Mouse (Mus musculus) embryonic fibroblast, embryonic 13.5 days (primary cell): ENCODE data around the gene Impg1. TPM values are rescaled to one million over a fixed set of nuclear protein-coding genes. Genes with fewer than 3 reads are reported as not detected.

Experiments
- H3K27ac ChIP-seq: 2 replicates; pipeline ENCODE4 v1.5.1; 2012; ENCODE audit warnings: low read length, control low read depth, inconsistent platforms; ENCODE audit not compliant: insufficient read depth
- H3K4me1 ChIP-seq: 2 replicates; pipeline ENCODE4 v1.6.1; 2011; ENCODE audit warnings: low read length; ENCODE audit not compliant: control insufficient read depth, insufficient read depth
- H3K4me3 ChIP-seq: 2 replicates; pipeline ENCODE4 v1.5.1; 2011; ENCODE audit warnings: mild to moderate bottlenecking, control low read depth, low read length; ENCODE audit not compliant: insufficient read depth
- CTCF ChIP-seq: IDR thresholded peaks from 2 replicates; pipeline ENCODE4 v1.5.1; 2011; ENCODE audit warnings: mild to moderate bottlenecking, control low read depth, low read length, moderate library complexity, borderline replicate concordance; ENCODE audit not compliant: insufficient read depth
- POLR2A ChIP-seq: IDR thresholded peaks from 2 replicates; pipeline ENCODE4 v1.6.1; 2011; ENCODE audit warnings: low read depth, mild to moderate bottlenecking, control low read depth, low read length, moderate library complexity
- polyA plus RNA-seq: library from polyadenylated mRNA; stranded (reverse); fragments of >200 nt; gene quantifications from 2 replicates; pipeline ENCODE4 v1.2.4, GENCODE M21; 2011; ENCODE audit warnings: low read depth; ENCODE audit not compliant: missing spikeins, insufficient read length

Gene Impg1
- polyA plus RNA-seq, 1 experiment = not detected

- TF ChIP-seq CTCF = no peak
- no peak for TF ChIP-seq POLR2A
- Histone ChIP-seq H3K4me3 (no peak overlapping the region), H3K27ac (no peak overlapping the region), H3K4me1 (no peaks in the 10 kb centered on the region)
Observed at GRCm38 (mm10) chr9:80296086-80296485, 169.2 kb downstream of the Impg1 start.

- H3K4me3 ChIP-seq = no peak overlapping the region
- TF ChIP-seq CTCF (no peak), POLR2A (no peak)
- H3K4me1 ChIP-seq = no peaks in the 10 kb centered on the region
- no peak overlapping the region for H3K27ac ChIP-seq
Observed at GRCm38 (mm10) chr9:80293056-80293584, 172.2 kb downstream of the Impg1 start.

GRCm38 (mm10) chr9:80286845-80287244 lies 178.4 kb downstream of the Impg1 start:
- no peak for TF ChIP-seq CTCF
- no peak for TF ChIP-seq POLR2A
- Histone ChIP-seq H3K27ac (no peak overlapping the region), H3K4me1 (no peaks in the 10 kb centered on the region), H3K4me3 (no peak overlapping the region)

GRCm38 (mm10) chr9:80284539-80285174 lies 180.6 kb downstream of the Impg1 start:
- Histone ChIP-seq H3K4me1 (no peaks in the 10 kb centered on the region), H3K27ac (no peak overlapping the region), H3K4me3 (no peak overlapping the region)
- TF ChIP-seq CTCF (no peak), POLR2A (no peak)

- no peak for TF ChIP-seq CTCF
- TF ChIP-seq POLR2A = no peak
- Histone ChIP-seq H3K27ac (no peak overlapping the region), H3K4me1 (no peaks in the 10 kb centered on the region), H3K4me3 (no peak overlapping the region)
Observed at GRCm38 (mm10) chr9:80282426-80282825, 182.9 kb downstream of the Impg1 start.

- Histone ChIP-seq H3K27ac (no peak overlapping the region), H3K4me1 (no peaks in the 10 kb centered on the region), H3K4me3 (no peak overlapping the region)
- no peak for TF ChIP-seq CTCF
- TF ChIP-seq POLR2A = no peak
Observed at GRCm38 (mm10) chr9:80280724-80281123, 184.6 kb downstream of the Impg1 start.

- no peak overlapping the region for H3K4me3 ChIP-seq
- no peak for TF ChIP-seq CTCF
- no peak for TF ChIP-seq POLR2A
- no peak overlapping the region for H3K27ac ChIP-seq
- H3K4me1 ChIP-seq = no peaks in the 10 kb centered on the region
Observed at GRCm38 (mm10) chr9:80277770-80278169, 187.5 kb downstream of the Impg1 start.

- H3K27ac ChIP-seq = no peak overlapping the region
- no peaks in the 10 kb centered on the region for H3K4me1 ChIP-seq
- TF ChIP-seq POLR2A (no peak), CTCF (no peak)
- no peak overlapping the region for H3K4me3 ChIP-seq
Observed at GRCm38 (mm10) chr9:80277157-80277556, 188.1 kb downstream of the Impg1 start.

GRCm38 (mm10) chr9:80275772-80276134 lies 189.5 kb downstream of the Impg1 start:
- H3K27ac ChIP-seq = no peak overlapping the region
- H3K4me3 ChIP-seq = no peak overlapping the region
- TF ChIP-seq CTCF (no peak), POLR2A (no peak)
- no peaks in the 10 kb centered on the region for H3K4me1 ChIP-seq

GRCm38 (mm10) chr9:80275053-80275771 lies 190.1 kb downstream of the Impg1 start:
- TF ChIP-seq POLR2A (no peak), CTCF (no peak)
- H3K27ac ChIP-seq = no peak overlapping the region

GRCm38 (mm10) chr9:80272951-80273350 lies 192.3 kb downstream of the Impg1 start:
- TF ChIP-seq POLR2A = no peak
- Histone ChIP-seq H3K27ac (no peak overlapping the region), H3K4me3 (no peak overlapping the region), H3K4me1 (no peaks in the 10 kb centered on the region)

More at GRCm38 (mm10) chr9:80275053-80275771, 190.1 kb downstream of the Impg1 start:
- Histone ChIP-seq H3K4me3 (no peak overlapping the region), H3K4me1 (no peaks in the 10 kb centered on the region)
